Mouse (Mus musculus) stomach, postnatal 0 days (tissue): ENCODE results near the gene Fam163a.

ENCODE experiments used
- CTCF ChIP-seq: IDR thresholded peaks from 2 replicates; pipeline ENCODE4 v1.5.1; 2016; ENCODE audit warnings: antibody characterized with exemption, low read depth, mild to moderate bottlenecking, moderate library complexity
- EP300 ChIP-seq: optimal IDR thresholded peaks from 2 replicates; pipeline ENCODE3; 2016; ENCODE audit warnings: antibody characterized with exemption

- TF ChIP-seq CTCF (no peak), EP300 (no peak)
Observed at GRCm38 (mm10) chr1:156183176-156183958, 21.5 kb downstream of the Fam163a start.
